Mouse (Mus musculus) limb, embryonic 14.5 days (tissue): Measurements from ENCODE around the gene BC030499. TPM values are rescaled to one million over a fixed set of nuclear protein-coding genes. Genes with fewer than 3 reads are reported as not detected.

ENCODE experiments used
- ATAC-seq: fragments of 200-750 bp; cut with Nextera tagmentation; 2 replicates; pipeline ENCODE4 v1.8.0; 2017; ENCODE audit warnings: low read depth, moderate number of reproducible peaks, moderate TSS enrichment; ENCODE audit not compliant: low FRiP score
- DNase-seq: peaks from one replicate; pipeline ENCODE4 v3.0.0-alpha.2; 2015; ENCODE audit warnings: low spot score
- H3K27ac ChIP-seq: fragments of 300-500 bp; sonication (generic); replicated peaks from 2 replicates; pipeline ENCODE4 v1.5.1; 2014; ENCODE audit warnings: low read depth, mild to moderate bottlenecking, low read length, moderate library complexity, mixed read lengths
- H3K27me3 ChIP-seq: fragments of 300-500 bp; sonication (generic); 2 replicates; pipeline ENCODE4 v1.6.1; 2014; ENCODE audit warnings: low read length, mixed read lengths; ENCODE audit not compliant: control insufficient read depth, insufficient read depth
- H3K36me3 ChIP-seq: fragments of 300-500 bp; sonication (generic); 2 replicates; pipeline ENCODE4 v1.6.1; 2014; ENCODE audit warnings: mild to moderate bottlenecking, low read length, moderate library complexity, mixed read lengths; ENCODE audit not compliant: control insufficient read depth, insufficient read depth
- H3K4me1 ChIP-seq: fragments of 300-500 bp; sonication (generic); 2 replicates; pipeline ENCODE4 v1.6.1; 2014; ENCODE audit warnings: antibody characterized with exemption, low read length, mixed read lengths; ENCODE audit not compliant: control insufficient read depth, insufficient read depth
- H3K4me2 ChIP-seq: fragments of 300-500 bp; sonication (generic); replicated peaks from 2 replicates; pipeline ENCODE4 v1.6.1; 2014; ENCODE audit warnings: low read depth, mild to moderate bottlenecking, low read length, moderate library complexity; ENCODE audit not compliant: severe bottlenecking
- H3K4me3 ChIP-seq: fragments of 300-500 bp; sonication (generic); replicated peaks from 2 replicates; pipeline ENCODE4 v1.5.1; 2014; ENCODE audit warnings: low read length
- H3K9ac ChIP-seq: fragments of 300-500 bp; sonication (generic); 2 replicates; pipeline ENCODE4 v1.6.1; 2014; ENCODE audit warnings: mild to moderate bottlenecking, low read depth, low read length, moderate library complexity; ENCODE audit not compliant: severe bottlenecking
- H3K9me3 ChIP-seq: fragments of 300-500 bp; sonication (generic); 2 replicates; pipeline ENCODE4 v1.6.1; 2016; ENCODE audit warnings: low read length; ENCODE audit not compliant: control insufficient read depth
- POLR2A ChIP-seq: fragments of 200-500 bp; IDR thresholded peaks from 2 replicates; pipeline ENCODE4 v1.8.0; 2012; ENCODE audit warnings: inconsistent platforms, mild to moderate bottlenecking, moderate library complexity, borderline replicate concordance; ENCODE audit not compliant: insufficient read depth, insufficient read length; ENCODE audit errors: extremely low read depth
- WGBS: fragments of 180-500 bp; shearing (Covaris S2); extraction: QIAGEN DNeasy Blood & Tissue Kit; methylation state at CpG from one replicate; pipeline ENCODE4 v1.1.7; 2014; 5-methylcytosine and 5-hydroxymethylcytosine counted together
- polyA plus RNA-seq, 2 experiments: library from polyadenylated mRNA; depleted of rRNA in 1 of 2; stranded (reverse) in 1 of 2; unstranded in 1 of 2; fragments of >200 nt; fragmentation: Nextera tagmentation in 1 of 2; extraction: Ambion mirVana in 1 of 2; gene quantifications; 2 replicates each; pipeline versions ENCODE4 v1.2.1 to v1.2.3; 2012 to 2014

Gene BC030499
- polyA plus RNA-seq, 2 experiments, result 0.23 to 0.58 TPM

DNA sequence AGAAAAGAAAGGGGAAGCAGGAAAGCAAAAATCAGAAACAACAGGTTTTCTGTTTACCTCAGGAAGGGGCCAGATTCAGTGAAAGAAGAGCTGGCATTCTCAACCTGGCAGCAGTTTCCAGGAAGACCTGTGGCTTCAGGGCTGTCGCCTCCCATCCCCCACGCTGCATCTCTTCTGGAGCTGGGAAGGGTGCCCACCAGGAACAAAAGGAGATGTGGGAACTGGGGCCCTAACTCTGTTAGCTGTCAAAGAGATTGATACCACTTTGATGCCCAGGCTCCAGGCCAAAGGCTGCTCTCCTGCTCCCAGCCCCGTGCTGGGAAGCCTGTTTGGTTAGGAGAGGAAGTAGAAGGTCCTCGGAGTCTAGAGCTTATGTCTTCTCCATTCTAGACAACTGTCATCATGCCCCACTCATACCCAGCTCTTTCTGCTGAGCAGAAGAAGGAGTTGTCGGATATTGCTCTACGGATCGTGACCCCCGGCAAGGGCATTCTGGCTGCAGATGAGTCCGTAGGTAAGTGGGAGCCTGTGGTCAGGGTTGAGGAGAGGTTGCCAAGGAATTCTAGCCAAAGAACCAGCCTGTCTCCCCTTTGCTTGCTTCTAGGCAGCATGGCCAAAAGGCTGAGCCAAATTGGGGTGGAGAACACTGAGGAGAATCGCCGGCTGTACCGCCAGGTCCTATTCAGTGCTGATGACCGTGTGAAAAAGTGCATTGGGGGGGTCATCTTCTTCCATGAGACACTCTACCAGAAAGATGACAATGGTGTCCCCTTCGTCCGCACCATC, 33.6 kb downstream of the BC030499 start:
- WGBS, result 88% methylated on average over 15 of the region's 15 CpGs
- Histone ChIP-seq H3K36me3 (peaks cover 26% of the 10 kb centered on the region), H3K27me3 (no peaks in the 10 kb centered on the region), H3K9ac (no peak overlapping the region), H3K4me3 (no peak overlapping the region), H3K9me3 (no peaks in the 10 kb centered on the region), H3K27ac (no peak overlapping the region), H3K4me2 (no peak overlapping the region), H3K4me1 (peaks cover 20% of the 10 kb centered on the region)
- no peak for ATAC-seq
- TF ChIP-seq POLR2A, result no peak
- no peak for DNase-seq

- no peak for TF ChIP-seq POLR2A
- no peak for DNase-seq
- no peak overlapping the region for H3K9ac ChIP-seq
- no peaks in the 10 kb centered on the region for H3K27me3 ChIP-seq
- no peaks in the 10 kb centered on the region for H3K9me3 ChIP-seq
- H3K36me3 ChIP-seq, result peaks cover 20% of the 10 kb centered on the region
- H3K4me1 ChIP-seq, result peaks cover 20% of the 10 kb centered on the region
- no peak overlapping the region for H3K27ac ChIP-seq
- no peak for ATAC-seq
- 94% methylated on average over 12 of the region's 12 CpGs for WGBS
- H3K4me2 ChIP-seq, result no peak overlapping the region
- H3K4me3 ChIP-seq, result no peak overlapping the region
Observed at GRCm38 (mm10) chr11:78324965-78325364, 34.3 kb downstream of the BC030499 start.

GRCm38 (mm10) chr11:78327215-78327614, 36.6 kb downstream of the BC030499 start:
- no peak overlapping the region for H3K4me2 ChIP-seq
- no peaks in the 10 kb centered on the region for H3K27me3 ChIP-seq
- peaks cover 18% of the 10 kb centered on the region for H3K4me1 ChIP-seq
- H3K9me3 ChIP-seq, result no peaks in the 10 kb centered on the region
- H3K36me3 ChIP-seq, result 0 out of 2 replicates have a peak, but pooled peaks cover 2% of the 10 kb centered on the region
- H3K4me3 ChIP-seq, result no peak overlapping the region
- H3K9ac ChIP-seq, result no peak overlapping the region
- no peak for DNase-seq
- ATAC-seq, result no peak
- no peak overlapping the region for H3K27ac ChIP-seq
- TF ChIP-seq POLR2A, result no peak
- 88% methylated on average over 4 of the region's 4 CpGs for WGBS

- H3K9me3 ChIP-seq, result no peaks in the 10 kb centered on the region
- H3K27ac ChIP-seq, result no peak within 1 kb of the TSS
- peak; percentile 98 for ATAC-seq
- H3K4me3 ChIP-seq, result peak within 1 kb of the TSS; percentile 64
- 16% methylated on average over 33 of the region's 37 CpGs for WGBS
- TF ChIP-seq POLR2A, result 0 out of 2 replicates have a peak, but pooled peaks have one; percentile 61
- no peaks in the 10 kb centered on the region for H3K27me3 ChIP-seq
- H3K36me3 ChIP-seq, result peaks cover 8% of the 10 kb centered on the region
- peak within 1 kb of the TSS; percentile 66 for H3K9ac ChIP-seq
- DNase-seq, result peak; percentile 95
- H3K4me1 ChIP-seq, result peaks cover 11% of the 10 kb centered on the region
- H3K4me2 ChIP-seq, result peak within 1 kb of the TSS; percentile 77
Observed at GRCm38 (mm10) chr11:78327634-78328511, 37.2 kb downstream of the BC030499 start, which contains the start of gene Pigs. Pigs (plus strand) TSS chr11:78328415.

DNA sequence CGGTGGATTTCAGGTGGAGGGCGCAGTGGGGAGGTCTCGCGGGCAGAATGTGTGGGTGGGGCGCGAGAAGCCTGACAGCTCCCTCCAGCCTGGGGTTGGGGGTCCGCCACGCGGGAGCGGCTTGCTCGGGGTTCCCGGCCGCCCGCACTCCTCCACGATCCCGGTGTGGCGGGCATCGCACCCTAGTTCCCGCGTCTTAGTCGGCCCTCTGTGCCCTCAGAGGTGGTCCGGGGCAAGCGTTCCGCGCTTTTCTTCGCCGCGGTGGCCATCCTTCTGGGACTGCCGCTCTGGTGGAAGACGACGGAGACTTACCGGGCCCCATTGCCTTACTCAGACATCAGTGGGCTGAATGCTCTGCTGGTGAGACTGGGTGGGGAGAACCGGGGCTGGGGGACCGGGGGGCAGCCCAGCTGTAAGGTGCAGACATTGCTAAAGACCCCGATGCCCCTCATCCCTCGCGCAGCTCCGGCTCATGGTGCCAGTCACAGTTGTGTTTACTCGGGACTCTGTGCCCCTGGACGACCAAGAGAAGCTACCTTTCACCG, 37.9 kb downstream of the BC030499 start:
- H3K36me3 ChIP-seq, result peaks cover 16% of the 10 kb centered on the region
- TF ChIP-seq POLR2A, result no peak
- 2% methylated on average over 23 of the region's 41 CpGs for WGBS
- no peak overlapping the region for H3K27ac ChIP-seq
- H3K4me1 ChIP-seq, result peaks cover 5% of the 10 kb centered on the region; the same call in 1 of the 2 replicates
- H3K4me2 ChIP-seq, result peak overlapping the region; percentile 77
- H3K9ac ChIP-seq, result peak overlapping the region; percentile 66
- peak; percentile 56; the same call in 1 of the 2 replicates for ATAC-seq
- no peaks in the 10 kb centered on the region for H3K27me3 ChIP-seq
- H3K4me3 ChIP-seq, result peak overlapping the region; percentile 64
- DNase-seq, result no peak
- H3K9me3 ChIP-seq, result no peaks in the 10 kb centered on the region
